Mouse (Mus musculus) urinary bladder, postnatal 4 days (tissue): ENCODE data around the gene Iqgap2.

Experiments used
- DNase-seq, 2 experiments: peaks; one replicate each; pipeline ENCODE4 v3.0.0; 2021 to 2022; ENCODE audit warnings: low spot score in 2 of 2

The Iqgap2 gene

GRCm38 (mm10) chr13:95884455-95884854 lies 7.3 kb downstream of the Iqgap2 start:
- no peak for DNase-seq

GRCm38 (mm10) chr13:95882001-95882400 lies 9.7 kb downstream of the Iqgap2 start:
- DNase-seq: no peak

GRCm38 (mm10) chr13:95881427-95881826 lies 10.3 kb downstream of the Iqgap2 start:
- DNase-seq: no peak

- DNase-seq: no peak
These were observed 11.1 kb downstream of the Iqgap2 start for GRCm38 (mm10) chr13:95880633-95881032.

GRCm38 (mm10) chr13:95871993-95872392 lies 19.7 kb downstream of the Iqgap2 start:
- no peak for DNase-seq

GRCm38 (mm10) chr13:95870626-95871025 lies 21.1 kb downstream of the Iqgap2 start:
- DNase-seq: no peak

GRCm38 (mm10) chr13:95868896-95869540 lies 22.7 kb downstream of the Iqgap2 start:
- DNase-seq: no peak

GRCm38 (mm10) chr13:95862201-95862600 lies 29.5 kb downstream of the Iqgap2 start:
- no peak for DNase-seq

- no peak for DNase-seq
These were observed 32.5 kb downstream of the Iqgap2 start for GRCm38 (mm10) chr13:95859271-95859670.

- no peak for DNase-seq
These were observed 32.9 kb downstream of the Iqgap2 start for GRCm38 (mm10) chr13:95858866-95859265.

- no peak for DNase-seq
These were observed 36.2 kb downstream of the Iqgap2 start for GRCm38 (mm10) chr13:95855537-95855936.

- no peak for DNase-seq
These were observed 40.1 kb downstream of the Iqgap2 start for GRCm38 (mm10) chr13:95851611-95852010.

- no peak for DNase-seq
These were observed 41.3 kb downstream of the Iqgap2 start for GRCm38 (mm10) chr13:95850451-95850850.

GRCm38 (mm10) chr13:95849501-95850007 lies 42.2 kb downstream of the Iqgap2 start:
- DNase-seq: no peak

GRCm38 (mm10) chr13:95846364-95846763 lies 45.4 kb downstream of the Iqgap2 start:
- DNase-seq: no peak

- DNase-seq: no peak
These were observed 46.8 kb downstream of the Iqgap2 start for GRCm38 (mm10) chr13:95844950-95845349.

- no peak for DNase-seq
These were observed 48.2 kb downstream of the Iqgap2 start for GRCm38 (mm10) chr13:95843411-95844026.

- DNase-seq: no peak
These were observed 48.9 kb downstream of the Iqgap2 start for GRCm38 (mm10) chr13:95842803-95843202.

- no peak for DNase-seq
These were observed 49.8 kb downstream of the Iqgap2 start for GRCm38 (mm10) chr13:95841946-95842345.

- DNase-seq: no peak
These were observed 54.8 kb downstream of the Iqgap2 start for GRCm38 (mm10) chr13:95836944-95837343.

- DNase-seq: no peak
These were observed 58.2 kb downstream of the Iqgap2 start for GRCm38 (mm10) chr13:95833473-95833872.

- DNase-seq: no peak
These were observed 59.0 kb downstream of the Iqgap2 start for GRCm38 (mm10) chr13:95832712-95833111.

GRCm38 (mm10) chr13:95831760-95832159 lies 60.0 kb downstream of the Iqgap2 start:
- no peak for DNase-seq
